ENCODE assay signal across 8 mouse cellular contexts in genomic region chr9:107296501-107296965, GRCm38 (mm10). TPM values are rescaled to one million over a fixed set of nuclear protein-coding genes. Genes with fewer than 3 reads are reported as not detected.
DNase-seq lines count a peak whose midpoint lies in the region; ATAC-seq and TF ChIP-seq lines count a peak whose summit lies in the region.

No protein-coding gene starts in this region.

- WGBS in hindbrain, embryonic 13.5 days: under 1% methylated on average over 31 of the region's 31 CpGs

- H3K27ac ChIP-seq in hindbrain, embryonic 13.5 days: peak overlapping the region; percentile 56; the same call in 1 of the 2 replicates

- DNase-seq in Patski (ENCODE audit: low read depth, low spot score): peak; percentile 98
- DNase-seq in cerebellum, postnatal 14 days: peak; percentile 96 to 97
- DNase-seq in frontal cortex, postnatal 14 days (ENCODE audit: low spot score in 2 of 2): peak; percentile 88 to 93
- peak; percentile 84 to 87 for DNase-seq in layer of hippocampus, postnatal 25 days (ENCODE audit: extremely low spot score in 1 of 2, low spot score in 1 of 2)
- peak; percentile 96 for DNase-seq in lung, postnatal 25 days (ENCODE audit: low spot score)
- DNase-seq in retina, postnatal 1 day: peak; percentile 96
- DNase-seq in urinary bladder, adult 18-20 months (ENCODE audit: low spot score in 2 of 2): peak; percentile 92 to 96

- TF ChIP-seq CTCF in Patski (IDR thresholded peaks at IDR 0.05): no peak

- peak overlapping the region; percentile 76 for H3K4me3 ChIP-seq in hindbrain, embryonic 13.5 days

- H3K9ac ChIP-seq in hindbrain, embryonic 13.5 days: peak overlapping the region; percentile 81

- H3K9me3 ChIP-seq in hindbrain, embryonic 13.5 days: no peaks in the 10 kb centered on the region

- POLR2A ChIA-PET in Patski (lab: Charles Lee): interaction anchor here (0.7 to 6.3 kb wide), 8 partner anchors 11 to 397 kb away, joined by 3 to 56 read pairs (median 18); partner anchors contain the start of genes 6430571L13Rik and Hemk1

- CTCF ChIA-PET in Patski (lab: Charles Lee): interaction anchor here (0.9 to 11.5 kb wide), 8 partner anchors 9 to 402 kb away, joined by 3 to 99 read pairs (median 4); no protein-coding TSS in a partner anchor

- in situ Hi-C loops in Patski (cut with MboI; ENCODE audit: low pct_unique_long_range_greater_than_20kb): loop anchor here (5.0 to 10.0 kb wide), 2 partner anchors 41 to 612 kb away; partner anchors contain the start of genes Hemk1 and Tex264

- peak overlapping the region; percentile 91 for H3K4me2 ChIP-seq in hindbrain, embryonic 13.5 days

- peak; percentile 95 for ATAC-seq in Patski
- peak; percentile 98 for ATAC-seq in hindbrain, embryonic 13.5 days (ENCODE audit: low FRiP score)

- H3K27me3 ChIP-seq in Patski: no peaks in the 10 kb centered on the region
- H3K27me3 ChIP-seq in hindbrain, embryonic 13.5 days: peaks cover 26% of the 10 kb centered on the region

- H3K4me1 ChIP-seq in hindbrain, embryonic 13.5 days (replicated peaks): peaks cover 30% of the 10 kb centered on the region

- peaks cover 14% of the 10 kb centered on the region for H3K36me3 ChIP-seq in hindbrain, embryonic 13.5 days

RNA-seq across cellular contexts. Expression of gene Cish, which starts 0.7 kb away (rescaled TPM):
- polyA plus RNA-seq in Patski (2021): 119 TPM
- polyA plus RNA-seq in hindbrain, embryonic 13.5 days (2015; fragmentation: Nextera tagmentation; extraction: Ambion mirVana): 8.4 and 9.6 TPM in 2 replicates
- 1 to 10 TPM; 2.6 to 2.8 TPM for total RNA-seq in layer of hippocampus, postnatal 25 days (2021)

RNA-seq across cellular contexts. Expression of gene Mapkapk3, which starts 6.9 kb away (rescaled TPM):
- 14.5 TPM for polyA plus RNA-seq in Patski (2021)
- polyA plus RNA-seq in hindbrain, embryonic 13.5 days (2015; fragmentation: Nextera tagmentation; extraction: Ambion mirVana): 2.8 and 3.7 TPM in 2 replicates
- total RNA-seq in layer of hippocampus, postnatal 25 days (2021): 1 to 10 TPM; 2.1 to 3.1 TPM

RNA-seq across cellular contexts. Expression of gene Hemk1, which starts 41.6 kb away (rescaled TPM):
- 19.2 TPM for polyA plus RNA-seq in Patski (2021)
- polyA plus RNA-seq in hindbrain, embryonic 13.5 days (2015; fragmentation: Nextera tagmentation; extraction: Ambion mirVana): 17.0 and 17.4 TPM in 2 replicates
- total RNA-seq in layer of hippocampus, postnatal 25 days (2021): 10 to 100 TPM; 16.5 to 18.2 TPM

RNA-seq across cellular contexts. Expression of gene 6430571L13Rik, which starts 43.9 kb away (rescaled TPM):
- polyA plus RNA-seq in Patski (2021): 1.2 TPM
- 7.8 and 8.3 TPM in 2 replicates for polyA plus RNA-seq in hindbrain, embryonic 13.5 days (2015; fragmentation: Nextera tagmentation; extraction: Ambion mirVana)
- 1 to 10 TPM; 2.1 to 2.3 TPM for total RNA-seq in layer of hippocampus, postnatal 25 days (2021)

Comparison
In these comparisons a context has a peak if more than half of its experiments do, and no peak if none do; other contexts are left out.
1. Peak in every context shown above with its lines: DNase-seq, ATAC-seq, H3K4me3 ChIP-seq and H3K27ac ChIP-seq.
2. RNA of gene Cish, which starts 0.7 kb away (polyA plus RNA-seq): 119 TPM in Patski (single experiment); 8.4 to 9.6 TPM in hindbrain, embryonic 13.5 days; every median in the first group is over 10 times any median in the second.